Mouse (Mus musculus) left cerebral cortex, postnatal 10 days (tissue): ENCODE data around the gene Sorbs1. TPM values are rescaled to one million over a fixed set of nuclear protein-coding genes. Genes with fewer than 3 reads are reported as not detected.

ENCODE experiments used
- total RNA-seq, 2 experiments: library from RNA; stranded (reverse); gene quantifications; 2 replicates each; pipeline ENCODE4 v1.2.3; 2021

The Sorbs1 gene
- total RNA-seq, 2 experiments from 2014 or later: 109 to 119 TPM

Other genes with a start within 250 kb of the Sorbs1 start
- gene Pdlim1, start 241.9 kb downstream of the Sorbs1 start, total RNA-seq: 1 to 10 TPM; 6.8 to 8.0 TPM
- gene Aldh18a1, start 74.7 kb upstream of the Sorbs1 start, total RNA-seq: 10 to 100 TPM; 25.6 to 28.5 TPM
- 10 to 100 TPM; 25.9 to 28.5 TPM for gene Tctn3, start 98.5 kb upstream of the Sorbs1 start, total RNA-seq
- 10 to 100 TPM; 18.7 to 20.2 TPM for gene Entpd1, start 98.6 kb upstream of the Sorbs1 start, total RNA-seq
- 1 to 10 TPM in 1 of 2 experiments, under 1 TPM in 1; 0.43 to 1.4 TPM for gene Cc2d2b, start 235.0 kb upstream of the Sorbs1 start, total RNA-seq